Mouse (Mus musculus) bone marrow, adult 2 months (tissue): ENCODE results near the gene Cmpk2.

Experiments used
- CTCF ChIP-seq: fragments of 200-500 bp; IDR thresholded peaks from 2 replicates; pipeline ENCODE4 v1.5.1; 2011; ENCODE audit warnings: low read length, control low read depth; ENCODE audit not compliant: control insufficient read depth, insufficient read depth
- POLR2A ChIP-seq: fragments of 200-500 bp; IDR thresholded peaks from 2 replicates; pipeline ENCODE4 v1.6.1; 2011; ENCODE audit warnings: low read depth, mild to moderate bottlenecking, control low read depth, low read length, borderline replicate concordance; ENCODE audit not compliant: control insufficient read depth

DNA sequence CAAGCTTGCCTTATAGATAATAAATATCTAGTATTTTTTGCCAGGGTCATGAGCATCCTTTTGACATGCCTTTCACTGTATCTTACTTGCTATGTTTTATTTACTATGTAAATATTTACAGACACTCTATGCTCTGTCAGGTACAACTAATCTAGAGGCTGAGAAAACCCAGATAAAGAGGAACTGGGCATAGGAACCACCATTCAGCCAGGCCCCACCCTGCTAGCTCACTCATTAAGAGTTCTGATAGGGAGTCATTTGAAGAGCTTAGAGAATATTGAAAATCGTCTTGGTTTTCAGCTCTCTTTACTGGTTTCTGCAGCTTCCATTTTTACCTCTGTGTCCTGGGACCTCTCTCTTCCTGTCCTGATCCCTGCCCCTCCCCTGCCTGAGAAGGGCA, 17.9 kb upstream of the Cmpk2 start:
- no peak for TF ChIP-seq POLR2A
- TF ChIP-seq CTCF, result no peak
